Mouse (Mus musculus) cerebellum, adult 2 months (tissue): ENCODE measurements at regions not wholly inside any gene's neighbourhood (a gene's known extent, or its start where the extent isn't known, plus 50 kb on each side); places are given as distances from the start of the nearest gene placed in this dataset.

Source experiments
- DNase-seq, 2 experiments: peaks; one replicate each; pipeline ENCODE4 v3.0.0; 2021
- H3K27ac ChIP-seq: fragments of 200-500 bp; 2 replicates; pipeline ENCODE4 v1.5.1; 2012; ENCODE audit warnings: low read length, control low read depth, inconsistent platforms; ENCODE audit not compliant: insufficient read depth
- H3K27me3 ChIP-seq: fragments of 200-500 bp; 2 replicates; pipeline ENCODE4 v1.6.1; 2012; ENCODE audit warnings: inconsistent platforms, mild to moderate bottlenecking, low read length, moderate library complexity; ENCODE audit not compliant: control insufficient read depth, insufficient read depth
- H3K4me1 ChIP-seq: fragments of 200-500 bp; 2 replicates; pipeline ENCODE4 v1.6.1; 2011; ENCODE audit warnings: low read length; ENCODE audit not compliant: control insufficient read depth, insufficient read depth
- H3K4me3 ChIP-seq: fragments of 200-500 bp; replicated peaks from 2 replicates; pipeline ENCODE3; 2011; ENCODE audit warnings: mild to moderate bottlenecking, low read depth, low read length, control low read depth; ENCODE audit not compliant: insufficient read depth
- CTCF ChIP-seq: fragments of 200-500 bp; IDR thresholded peaks from 2 replicates; pipeline ENCODE4 v1.5.1; 2011; ENCODE audit warnings: low read depth, mild to moderate bottlenecking, control low read depth, low read length, moderate library complexity, borderline replicate concordance; ENCODE audit not compliant: insufficient read depth
- POLR2A ChIP-seq: fragments of 200-500 bp; IDR thresholded peaks from 2 replicates; pipeline ENCODE4 v1.6.1; 2011; ENCODE audit warnings: low read length, control low read depth, borderline replicate concordance; ENCODE audit not compliant: insufficient read depth
- WGBS: fragments of 180-500 bp; shearing (Covaris S2); methylation state at CpG from one replicate; pipeline ENCODE4 v1.1.7; 2018; 5-methylcytosine and 5-hydroxymethylcytosine counted together

DNA sequence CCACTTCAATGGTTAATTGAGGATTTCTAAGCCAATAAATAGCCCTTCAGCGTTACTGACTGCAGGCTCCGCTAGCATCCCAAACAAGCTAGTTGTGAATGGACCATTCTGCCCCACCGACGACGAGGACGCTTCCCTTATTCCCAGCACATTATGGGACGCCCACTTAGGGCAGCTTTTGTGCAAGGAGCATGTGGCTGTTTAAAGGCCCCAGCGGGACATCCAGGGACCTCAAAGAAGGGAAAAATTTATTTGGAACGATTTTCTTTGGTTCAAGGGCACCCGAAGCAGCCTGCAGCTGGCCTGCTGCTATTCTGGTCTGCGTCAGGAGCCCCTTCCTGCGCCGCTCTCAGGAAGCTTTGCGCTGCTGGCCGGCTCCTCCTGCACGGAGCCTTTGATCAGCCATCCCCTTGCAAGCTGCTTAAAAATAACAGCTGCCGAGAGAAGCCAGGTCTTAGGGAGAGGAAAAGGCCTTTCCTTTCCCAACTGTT, 172.6 kb upstream of the Gm5148 start:
- no peak overlapping the region for H3K4me3 ChIP-seq
- DNase-seq = no peak

GRCm38 (mm10) chr3:37894599-37894998, 170.3 kb upstream of the Gm5148 start:
- Histone ChIP-seq H3K4me3 (no peak overlapping the region), H3K27me3 (no peaks in the 10 kb centered on the region), H3K27ac (no peak overlapping the region), H3K4me1 (no peaks in the 10 kb centered on the region)
- TF ChIP-seq CTCF (no peak), POLR2A (no peak)
- WGBS = 56% methylated on average over 2 of the region's 2 CpGs
- no peak for DNase-seq

More for the DNA sequence above, 172.6 kb upstream of the Gm5148 start:
- WGBS = 17% methylated on average over 17 of the region's 17 CpGs
- TF ChIP-seq POLR2A = no peak
- no peak for TF ChIP-seq CTCF
- Histone ChIP-seq H3K4me1 (no peaks in the 10 kb centered on the region), H3K27ac (no peak overlapping the region), H3K27me3 (no peaks in the 10 kb centered on the region)

GRCm38 (mm10) chr3:37890202-37890601, 165.9 kb upstream of the Gm5148 start:
- H3K27me3 ChIP-seq = no peaks in the 10 kb centered on the region
- H3K4me1 ChIP-seq = no peaks in the 10 kb centered on the region
- DNase-seq = no peak
- H3K4me3 ChIP-seq = no peak overlapping the region
- WGBS = 81% methylated on average over 1 of the region's 1 CpGs
- H3K27ac ChIP-seq = no peak overlapping the region
- TF ChIP-seq CTCF (no peak), POLR2A (no peak)

DNA sequence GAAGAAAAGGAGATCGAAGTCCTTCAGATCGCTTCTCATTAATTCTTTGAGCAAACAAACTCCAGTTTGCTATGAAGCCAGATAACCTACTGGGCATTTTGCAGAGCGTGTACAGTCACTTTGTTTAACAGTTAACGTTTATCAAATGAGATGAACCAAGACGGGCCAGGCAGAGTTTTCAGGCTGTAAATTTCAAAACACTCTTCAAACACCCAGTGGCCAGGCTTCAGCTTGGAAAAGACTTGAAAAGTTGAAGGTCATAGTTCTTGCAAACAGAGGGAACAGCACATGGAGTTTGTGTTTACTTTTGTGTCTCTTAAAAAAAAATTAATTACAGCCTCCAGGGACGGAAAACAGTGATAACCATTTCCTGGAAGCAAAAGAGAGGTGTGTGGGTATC, 164.2 kb upstream of the Gm5148 start:
- no peak for DNase-seq
- H3K4me1 ChIP-seq = no peaks in the 10 kb centered on the region
- TF ChIP-seq POLR2A (no peak), CTCF (no peak)
- H3K27me3 ChIP-seq = no peaks in the 10 kb centered on the region
- H3K27ac ChIP-seq = no peak overlapping the region
- 63% methylated on average over 6 of the region's 6 CpGs for WGBS
- H3K4me3 ChIP-seq = no peak overlapping the region

DNA sequence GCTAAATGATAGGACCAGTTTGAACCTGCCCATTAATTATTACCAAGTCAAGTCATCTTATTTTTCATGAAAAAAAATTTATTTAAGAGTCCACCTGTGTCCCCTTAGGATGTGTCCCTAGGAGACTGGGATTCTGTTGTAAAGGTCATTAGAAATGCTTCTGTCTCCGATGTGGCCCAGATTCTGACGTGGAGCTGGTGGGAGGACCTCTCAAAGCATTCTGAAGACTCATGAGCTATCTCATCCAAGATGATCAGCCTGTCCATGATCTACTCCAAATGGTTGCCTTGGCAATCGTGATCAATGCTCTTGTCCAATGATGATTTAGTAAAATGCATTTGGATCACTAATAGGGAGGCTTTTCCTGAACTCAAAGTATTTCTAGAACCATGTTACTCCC, 163.4 kb upstream of the Gm5148 start:
- no peaks in the 10 kb centered on the region for H3K27me3 ChIP-seq
- no peak for DNase-seq
- H3K27ac ChIP-seq = no peak overlapping the region
- 88% methylated on average over 3 of the region's 3 CpGs for WGBS
- no peak overlapping the region for H3K4me3 ChIP-seq
- no peaks in the 10 kb centered on the region for H3K4me1 ChIP-seq
- TF ChIP-seq POLR2A (no peak), CTCF (no peak)

DNA sequence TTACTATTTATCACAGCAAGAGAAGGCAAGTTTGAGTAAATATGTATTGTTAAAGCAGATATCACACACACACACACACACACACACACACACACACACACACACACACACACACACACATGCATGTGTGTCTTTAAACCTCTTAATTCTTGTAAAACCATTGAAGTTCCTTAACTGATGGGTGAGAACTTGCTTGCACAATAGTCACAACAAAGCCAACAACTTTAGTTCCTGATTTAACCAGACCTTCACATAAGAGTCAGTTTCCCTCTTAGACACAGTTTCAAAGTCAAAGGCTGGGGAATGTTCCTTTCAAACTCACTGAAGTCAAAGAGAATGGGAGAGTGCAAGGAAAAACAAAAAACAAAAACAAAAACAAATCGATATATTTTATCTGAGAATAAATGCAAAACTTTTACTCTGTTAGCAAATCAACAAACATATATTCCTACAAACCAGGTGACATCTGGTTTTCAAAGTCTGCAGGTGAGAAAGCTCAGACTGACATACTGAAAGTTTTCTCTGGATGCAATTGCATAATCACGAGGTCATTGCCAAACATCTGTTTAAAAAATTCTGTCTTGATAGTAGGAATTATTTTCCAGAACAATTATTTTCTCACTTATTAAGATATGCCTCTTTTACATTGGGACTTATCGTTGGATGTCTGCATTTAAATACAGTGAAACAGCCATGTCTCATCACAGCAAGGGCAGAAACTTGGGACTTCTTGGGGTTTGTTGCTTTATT, 162.6 kb upstream of the Gm5148 start:
- H3K27ac ChIP-seq = no peak overlapping the region
- H3K4me1 ChIP-seq = no peaks in the 10 kb centered on the region
- no peak for TF ChIP-seq POLR2A
- TF ChIP-seq CTCF = no peak
- no peak for DNase-seq
- WGBS = 93% methylated on average over 3 of the region's 3 CpGs
- no peaks in the 10 kb centered on the region for H3K27me3 ChIP-seq
- no peak overlapping the region for H3K4me3 ChIP-seq

GRCm38 (mm10) chr3:37885776-37886175, 161.5 kb upstream of the Gm5148 start:
- Histone ChIP-seq H3K4me3 (no peak overlapping the region), H3K27ac (no peak overlapping the region), H3K27me3 (no peaks in the 10 kb centered on the region), H3K4me1 (no peaks in the 10 kb centered on the region)
- no peak for DNase-seq
- TF ChIP-seq CTCF = no peak
- TF ChIP-seq POLR2A = no peak
- WGBS = 88% methylated on average over 6 of the region's 6 CpGs

GRCm38 (mm10) chr3:37882417-37882816, 158.1 kb upstream of the Gm5148 start:
- H3K27ac ChIP-seq = no peak overlapping the region
- no peak for TF ChIP-seq POLR2A
- TF ChIP-seq CTCF = no peak
- no peaks in the 10 kb centered on the region for H3K4me1 ChIP-seq
- 29% methylated on average over 5 of the region's 5 CpGs for WGBS
- H3K27me3 ChIP-seq = no peaks in the 10 kb centered on the region
- peak in 1 of 2 experiments; percentile 11 for DNase-seq
- no peak overlapping the region for H3K4me3 ChIP-seq
